Mouse (Mus musculus): ENCODE results near the gene Foxo1. TPM values are rescaled to one million over a fixed set of nuclear protein-coding genes. Genes with fewer than 3 reads are reported as not detected.

Gene Foxo1
- 6.7 and 8.5 TPM in 2 replicates for polyA plus RNA-seq (2012; rRNA removed)

DNA sequence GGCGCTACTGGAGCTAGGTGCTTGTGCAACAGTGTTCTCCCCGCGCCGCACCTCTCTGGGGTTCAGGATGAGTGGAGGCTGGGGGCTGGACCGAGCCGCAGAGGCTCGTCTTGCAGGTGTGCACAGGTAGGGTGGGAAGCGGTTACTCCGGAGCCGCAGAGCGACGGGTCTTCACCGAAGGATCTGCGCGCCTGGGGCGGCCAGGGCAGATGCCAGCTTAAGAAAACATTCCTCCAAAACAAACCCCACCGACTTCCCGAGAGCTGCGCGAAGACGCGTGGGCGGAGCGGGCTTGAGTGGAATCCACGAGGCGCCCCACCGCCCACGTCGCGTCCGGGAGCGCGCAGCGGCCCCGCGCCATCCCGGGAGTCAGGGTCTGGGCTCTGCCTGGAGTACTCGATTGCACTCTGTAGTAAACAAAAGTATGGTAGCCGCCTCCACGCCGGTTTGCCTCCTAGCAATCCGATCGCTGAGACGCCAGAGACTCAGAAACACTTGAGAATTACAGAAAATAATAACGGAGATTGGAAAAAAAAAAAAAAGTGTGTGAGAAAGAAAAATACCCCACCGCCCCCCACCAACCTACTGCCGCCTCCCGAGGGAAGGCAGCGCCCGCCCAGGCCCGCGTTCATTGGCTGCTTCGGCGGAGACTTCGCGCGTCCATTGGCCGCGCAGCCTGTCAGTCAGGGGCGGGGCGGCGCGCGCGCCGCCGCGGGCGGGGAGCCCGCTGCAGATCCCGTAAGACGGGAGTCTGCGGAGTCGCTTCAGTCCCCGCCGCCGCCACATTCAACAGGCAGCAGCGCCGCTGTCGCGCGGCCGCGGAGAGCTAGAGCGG is at the start of gene Foxo1:
Foxo1 (plus strand) TSS at position 685 of the 835 bp plus-strand sequence.
- H3K27ac ChIP-seq (ENCODE audit: insufficient read depth, low read length): peak within 1 kb of the TSS; percentile 97
- H3K4me3 ChIP-seq (ENCODE audit: insufficient read depth, low read length): peak within 1 kb of the TSS; percentile 88
- TF ChIP-seq POLR2A (IDR thresholded peaks at IDR 0.05; ENCODE audit: extremely low read depth, insufficient read depth, low read length): peak; percentile 57
- TF ChIP-seq CTCF (IDR thresholded peaks at IDR 0.05; ENCODE audit: extremely low read depth, insufficient read depth, low read length): no peak
- H3K4me1 ChIP-seq (ENCODE audit: control insufficient read depth, insufficient read depth, low read length): no peaks in the 10 kb centered on the region

DNA sequence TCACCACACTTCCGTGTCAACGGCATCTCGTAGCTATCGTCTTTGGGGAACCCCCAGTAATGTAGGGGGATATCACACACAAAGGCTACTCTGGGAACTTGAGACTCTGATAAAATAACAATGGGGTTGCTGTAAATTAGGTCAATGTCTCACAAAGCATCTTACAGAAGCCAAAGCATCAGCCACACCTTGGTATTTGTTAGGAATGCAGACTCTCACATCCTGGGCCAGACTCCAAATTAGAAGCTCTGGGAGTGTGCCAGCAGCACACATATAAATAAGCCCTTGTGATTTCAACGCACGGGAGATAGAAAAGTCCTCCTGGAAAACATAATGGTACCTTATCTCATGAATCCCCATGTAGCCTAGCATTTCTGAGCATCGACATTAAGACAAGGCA is 49.3 kb upstream of the Foxo1 start:
- no peak overlapping the region for H3K4me3 ChIP-seq (ENCODE audit: insufficient read depth, low read length)
- H3K27ac ChIP-seq (ENCODE audit: insufficient read depth, low read length): no peak overlapping the region
- 0 out of 2 replicates have a peak, but pooled peaks cover 1% of the 10 kb centered on the region for H3K4me1 ChIP-seq (ENCODE audit: control insufficient read depth, insufficient read depth, low read length)
- TF ChIP-seq POLR2A (IDR thresholded peaks at IDR 0.05; ENCODE audit: extremely low read depth, insufficient read depth, low read length): no peak
- no peak for TF ChIP-seq CTCF (IDR thresholded peaks at IDR 0.05; ENCODE audit: extremely low read depth, insufficient read depth, low read length)

DNA sequence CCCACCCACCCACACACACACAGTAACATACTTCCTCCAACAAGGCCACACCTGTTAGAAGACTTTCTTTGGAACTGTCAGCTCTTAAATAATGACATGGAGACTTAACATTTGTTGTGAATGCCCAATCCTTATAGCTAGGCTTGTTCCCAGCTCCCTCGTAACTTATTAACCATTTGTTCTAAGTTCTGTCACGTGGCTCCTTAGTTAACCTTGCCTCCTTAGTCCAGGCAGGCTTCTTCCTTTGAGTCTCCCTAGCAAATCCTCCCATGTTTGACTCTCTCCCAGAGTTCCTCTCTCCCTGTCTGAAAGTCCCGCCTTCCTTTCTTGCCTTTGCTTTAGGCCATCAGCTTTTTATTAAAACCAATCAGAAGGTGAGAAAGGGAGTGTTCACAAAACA is 47.1 kb upstream of the Foxo1 start:
- no peak overlapping the region for H3K4me3 ChIP-seq (ENCODE audit: insufficient read depth, low read length)
- TF ChIP-seq POLR2A (IDR thresholded peaks at IDR 0.05; ENCODE audit: extremely low read depth, insufficient read depth, low read length): no peak
- H3K27ac ChIP-seq (ENCODE audit: insufficient read depth, low read length): no peak overlapping the region
- H3K4me1 ChIP-seq (ENCODE audit: control insufficient read depth, insufficient read depth, low read length): no peaks in the 10 kb centered on the region

DNA sequence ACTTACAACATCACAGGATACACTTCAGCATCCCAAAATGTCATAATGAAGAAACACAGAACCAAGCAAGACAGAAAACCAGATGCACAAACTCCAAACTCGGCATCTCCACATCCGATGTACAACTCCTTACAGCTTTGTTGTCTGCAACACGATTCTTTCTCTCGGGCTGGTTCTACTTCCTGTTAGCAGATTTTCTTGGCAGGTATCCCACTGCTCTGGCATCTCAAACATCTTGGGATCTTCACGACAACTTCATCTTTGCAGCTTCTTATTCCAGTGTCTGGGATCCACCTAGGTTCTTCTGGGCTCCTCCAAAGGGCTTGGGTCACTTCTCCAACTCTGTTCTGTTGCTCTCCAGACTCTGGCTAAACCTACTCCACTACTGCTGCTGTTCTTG is 46.2 kb upstream of the Foxo1 start:
- H3K4me3 ChIP-seq (ENCODE audit: insufficient read depth, low read length): no peak overlapping the region
- no peak for TF ChIP-seq CTCF (IDR thresholded peaks at IDR 0.05; ENCODE audit: extremely low read depth, insufficient read depth, low read length)
- no peak for TF ChIP-seq POLR2A (IDR thresholded peaks at IDR 0.05; ENCODE audit: extremely low read depth, insufficient read depth, low read length)

DNA sequence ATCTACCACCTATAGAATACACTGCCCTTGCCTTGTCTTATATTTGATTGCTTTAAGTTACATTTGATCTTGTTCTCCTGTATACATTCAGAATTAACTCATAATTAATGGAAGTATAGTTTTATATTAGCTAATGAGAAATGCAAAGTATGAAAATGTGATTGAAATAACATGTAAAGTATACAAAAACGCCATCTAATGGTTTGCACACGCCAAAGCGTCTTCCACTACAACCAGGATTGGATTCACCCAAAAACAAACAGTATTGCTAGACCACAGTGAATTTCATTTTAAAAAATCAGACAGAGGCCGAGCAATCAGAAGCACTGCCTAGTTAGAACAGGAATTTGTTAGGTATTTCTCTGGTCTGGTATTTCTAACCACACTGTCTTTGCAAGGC is 31.6 kb upstream of the Foxo1 start:
- no peaks in the 10 kb centered on the region for H3K4me1 ChIP-seq (ENCODE audit: control insufficient read depth, insufficient read depth, low read length)
- no peak for TF ChIP-seq CTCF (IDR thresholded peaks at IDR 0.05; ENCODE audit: extremely low read depth, insufficient read depth, low read length)
- no peak for TF ChIP-seq POLR2A (IDR thresholded peaks at IDR 0.05; ENCODE audit: extremely low read depth, insufficient read depth, low read length)
- no peak overlapping the region for H3K4me3 ChIP-seq (ENCODE audit: insufficient read depth, low read length)
- no peak overlapping the region for H3K27ac ChIP-seq (ENCODE audit: insufficient read depth, low read length)

More for the DNA sequence above, 46.2 kb upstream of the Foxo1 start:
- Histone ChIP-seq H3K4me1 (ENCODE audit: control insufficient read depth, insufficient read depth, low read length) (no peaks in the 10 kb centered on the region), H3K27ac (ENCODE audit: insufficient read depth, low read length) (no peak overlapping the region)

DNA sequence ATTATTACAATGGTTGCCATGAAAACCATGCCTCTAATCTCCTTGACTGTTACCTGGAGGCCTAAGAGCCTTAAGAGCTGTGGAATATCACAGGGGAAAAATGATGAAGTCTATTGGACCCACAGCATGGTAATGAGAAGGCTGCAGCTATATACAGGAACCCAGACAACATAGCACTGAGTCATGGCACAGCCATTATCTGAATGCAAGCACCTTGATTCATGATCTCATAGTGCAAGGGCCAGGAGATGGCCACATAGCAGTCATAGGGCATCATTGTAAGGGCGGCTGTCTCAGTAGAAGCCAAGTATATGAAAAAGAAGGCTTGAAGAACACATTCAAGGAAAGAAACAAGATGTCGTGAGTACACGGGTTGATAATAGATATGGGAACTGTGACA is 31.0 kb upstream of the Foxo1 start:
- TF ChIP-seq POLR2A (IDR thresholded peaks at IDR 0.05; ENCODE audit: extremely low read depth, insufficient read depth, low read length) (no peak), CTCF (IDR thresholded peaks at IDR 0.05; ENCODE audit: extremely low read depth, insufficient read depth, low read length) (no peak)
- no peak overlapping the region for H3K27ac ChIP-seq (ENCODE audit: insufficient read depth, low read length)
- H3K4me1 ChIP-seq (ENCODE audit: control insufficient read depth, insufficient read depth, low read length): no peaks in the 10 kb centered on the region
- H3K4me3 ChIP-seq (ENCODE audit: insufficient read depth, low read length): no peak overlapping the region

DNA sequence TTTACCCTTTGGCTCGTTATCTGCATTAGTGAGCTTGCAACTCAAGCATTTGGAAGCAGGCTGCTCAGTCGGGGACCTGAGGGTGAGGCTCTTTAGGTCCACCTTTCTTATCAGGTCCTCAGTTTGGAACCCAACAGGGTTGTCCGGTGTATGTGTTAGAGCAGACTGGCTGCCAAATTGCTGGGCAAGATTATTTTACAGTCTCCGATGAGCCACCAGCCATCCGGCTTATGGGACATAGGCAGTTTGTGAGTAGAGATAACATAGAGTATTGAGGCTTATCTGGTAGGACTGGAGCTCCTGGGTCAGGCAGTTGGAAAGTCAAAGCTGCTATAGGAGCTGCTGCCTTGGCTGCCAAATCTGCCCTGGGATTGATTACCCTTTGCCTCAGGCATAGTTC is 27.1 kb upstream of the Foxo1 start:
- no peak overlapping the region for H3K4me3 ChIP-seq (ENCODE audit: insufficient read depth, low read length)
- H3K27ac ChIP-seq (ENCODE audit: insufficient read depth, low read length): no peak overlapping the region
- TF ChIP-seq CTCF (IDR thresholded peaks at IDR 0.05; ENCODE audit: extremely low read depth, insufficient read depth, low read length): no peak
- no peaks in the 10 kb centered on the region for H3K4me1 ChIP-seq (ENCODE audit: control insufficient read depth, insufficient read depth, low read length)

DNA sequence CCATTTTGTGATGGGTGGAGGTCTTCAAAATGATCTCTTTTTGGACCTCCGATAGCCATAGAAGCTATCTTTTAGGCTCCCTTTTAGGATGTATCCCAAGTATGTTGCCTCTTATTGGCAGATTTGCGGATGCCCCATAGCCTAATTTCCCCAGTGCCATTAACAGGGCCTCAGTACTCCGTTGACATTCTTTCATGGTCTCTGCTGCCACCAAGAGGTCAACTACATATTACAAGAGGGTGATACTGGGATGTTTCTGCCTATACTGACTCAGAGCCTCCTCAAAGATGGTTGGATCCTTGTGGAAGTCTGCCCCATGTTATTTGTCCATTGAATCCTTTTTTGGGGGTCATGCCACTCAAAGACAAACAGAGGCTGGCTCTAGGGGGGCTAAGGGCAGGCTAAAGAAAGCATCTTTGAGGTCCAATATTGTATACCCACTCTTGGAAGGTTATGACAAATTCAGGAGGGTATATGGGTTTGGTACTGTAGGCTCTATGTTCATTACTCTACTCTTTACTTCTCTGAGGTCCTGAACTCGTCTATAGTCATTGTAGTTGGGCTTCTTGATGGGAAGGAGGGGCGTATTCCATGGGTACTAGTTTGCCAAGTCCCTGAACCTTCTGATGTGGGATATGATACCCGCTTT is 25.6 kb upstream of the Foxo1 start:
- Histone ChIP-seq H3K4me1 (ENCODE audit: control insufficient read depth, insufficient read depth, low read length) (no peaks in the 10 kb centered on the region), H3K4me3 (ENCODE audit: insufficient read depth, low read length) (no peak overlapping the region)
- TF ChIP-seq POLR2A (IDR thresholded peaks at IDR 0.05; ENCODE audit: extremely low read depth, insufficient read depth, low read length) (no peak), CTCF (IDR thresholded peaks at IDR 0.05; ENCODE audit: extremely low read depth, insufficient read depth, low read length) (peak; percentile 86)

DNA sequence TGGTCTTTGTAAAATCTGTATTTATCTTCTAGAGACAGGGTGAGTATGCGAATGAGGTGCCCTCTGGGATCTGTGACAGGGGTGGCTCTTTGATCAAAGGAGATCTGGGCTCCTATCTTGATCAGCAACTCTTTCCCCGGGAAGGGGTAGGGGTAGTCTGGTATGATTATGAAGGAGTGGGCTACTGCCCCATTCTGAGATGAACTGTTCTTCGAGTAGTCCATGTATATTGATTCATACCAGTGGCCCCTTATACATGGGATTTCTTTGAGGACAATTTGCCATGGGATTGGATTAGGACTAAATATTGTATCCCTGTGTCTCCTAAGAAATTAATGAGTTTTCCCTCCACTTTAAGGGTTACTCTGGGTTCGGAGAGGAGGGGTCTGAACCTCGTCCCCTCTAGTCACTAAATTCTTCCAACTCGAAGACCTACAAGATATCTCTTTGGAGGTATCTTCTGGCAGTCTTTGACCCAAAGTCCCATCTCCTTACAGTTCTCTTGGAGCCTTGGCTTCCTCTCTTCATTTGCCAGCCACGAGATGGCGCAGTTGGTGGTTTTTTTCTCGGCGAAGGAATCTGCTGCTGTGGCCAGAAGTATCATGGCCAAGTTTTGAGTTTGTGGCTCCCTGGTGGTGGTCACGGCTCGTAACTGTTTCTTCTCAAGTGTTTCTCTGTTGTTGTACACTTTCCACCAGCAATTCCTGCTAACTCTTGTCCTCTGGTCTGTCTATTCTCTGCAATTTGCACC is 24.7 kb upstream of the Foxo1 start:
- no peaks in the 10 kb centered on the region for H3K4me1 ChIP-seq (ENCODE audit: control insufficient read depth, insufficient read depth, low read length)
- H3K27ac ChIP-seq (ENCODE audit: insufficient read depth, low read length): no peak overlapping the region
- no peak overlapping the region for H3K4me3 ChIP-seq (ENCODE audit: insufficient read depth, low read length)
- TF ChIP-seq POLR2A (IDR thresholded peaks at IDR 0.05; ENCODE audit: extremely low read depth, insufficient read depth, low read length) (no peak), CTCF (IDR thresholded peaks at IDR 0.05; ENCODE audit: extremely low read depth, insufficient read depth, low read length) (peak; percentile 59)

More for the DNA sequence above, 25.6 kb upstream of the Foxo1 start:
- no peak overlapping the region for H3K27ac ChIP-seq (ENCODE audit: insufficient read depth, low read length)

Data from cortical plate, adult 2 months (tissue).